Mouse (Mus musculus) thymus, adult 2 months (tissue): ENCODE results near the gene Tiam2.
"Not testable (repeated sequence)": the region's sequence is repeated elsewhere in the genome, so short reads cannot be mapped to it uniquely, and the experiment has no call there.

ENCODE experiments used
- CTCF ChIP-seq: fragments of 200-500 bp; IDR thresholded peaks from 2 replicates; pipeline ENCODE4 v1.5.1; 2012; ENCODE audit warnings: mild to moderate bottlenecking, control low read depth, low read length, moderate library complexity, borderline replicate concordance; ENCODE audit not compliant: control insufficient read depth, poor library complexity, insufficient read depth; ENCODE audit errors: extremely low read depth
- POLR2A ChIP-seq: fragments of 200-500 bp; IDR thresholded peaks from 2 replicates; pipeline ENCODE4 v1.6.1; 2012; ENCODE audit warnings: mild to moderate bottlenecking, low read length, control low read depth, moderate library complexity; ENCODE audit not compliant: control insufficient read depth, poor library complexity, insufficient read depth; ENCODE audit errors: extremely low read depth

- TF ChIP-seq CTCF, POLR2A: not testable (repeated sequence)
These were observed 26.8 kb downstream of the Tiam2 start for GRCm38 (mm10) chr17:3353141-3353540.
